Mouse (Mus musculus) cerebral cortex, adult 2 months (tissue): ENCODE measurements around the gene Tpst2.

Experiments used
- WGBS: fragments of 180-500 bp; shearing (Covaris S2); methylation state at CpG from one replicate; pipeline ENCODE4 v1.1.7; 2018; 5-methylcytosine and 5-hydroxymethylcytosine counted together

Tpst2 gene

GRCm38 (mm10) chr5:112282123-112282779 lies 5.8 kb downstream of the Tpst2 start:
- 70% methylated on average over 6 of the region's 6 CpGs for WGBS

GRCm38 (mm10) chr5:112282780-112283482 lies 6.4 kb downstream of the Tpst2 start:
- WGBS: 72% methylated on average over 9 of the region's 9 CpGs

GRCm38 (mm10) chr5:112283543-112284202 lies 7.2 kb downstream of the Tpst2 start:
- 67% methylated on average over 10 of the region's 10 CpGs for WGBS

- 63% methylated on average over 7 of the region's 7 CpGs for WGBS
Measured at GRCm38 (mm10) chr5:112284203-112284582, 7.7 kb downstream of the Tpst2 start.

GRCm38 (mm10) chr5:112285548-112286085 lies 9.1 kb downstream of the Tpst2 start:
- 71% methylated on average over 7 of the region's 7 CpGs for WGBS

GRCm38 (mm10) chr5:112286608-112286983 lies 10.1 kb downstream of the Tpst2 start:
- 84% methylated on average over 2 of the region's 2 CpGs for WGBS

- WGBS: 73% methylated on average over 11 of the region's 11 CpGs
Measured at GRCm38 (mm10) chr5:112286984-112287641, 10.6 kb downstream of the Tpst2 start.

GRCm38 (mm10) chr5:112287652-112288051 lies 11.2 kb downstream of the Tpst2 start:
- 84% methylated on average over 2 of the region's 2 CpGs for WGBS

GRCm38 (mm10) chr5:112288193-112289141 lies 12.0 kb downstream of the Tpst2 start:
- WGBS: 73% methylated on average over 9 of the region's 9 CpGs

GRCm38 (mm10) chr5:112289236-112289635 lies 12.7 kb downstream of the Tpst2 start:
- 41% methylated on average over 8 of the region's 8 CpGs for WGBS

GRCm38 (mm10) chr5:112289819-112290535 lies 13.5 kb downstream of the Tpst2 start:
- 71% methylated on average over 16 of the region's 16 CpGs for WGBS

GRCm38 (mm10) chr5:112290536-112290880 lies 14.0 kb downstream of the Tpst2 start:
- 75% methylated on average over 8 of the region's 8 CpGs for WGBS

- 59% methylated on average over 5 of the region's 5 CpGs for WGBS
Measured at GRCm38 (mm10) chr5:112291866-112292265, 15.4 kb downstream of the Tpst2 start.

GRCm38 (mm10) chr5:112292343-112292980 lies 16.0 kb downstream of the Tpst2 start:
- WGBS: 65% methylated on average over 17 of the region's 17 CpGs

GRCm38 (mm10) chr5:112293800-112294199 lies 17.3 kb downstream of the Tpst2 start:
- WGBS: 75% methylated on average over 2 of the region's 2 CpGs

GRCm38 (mm10) chr5:112294696-112295095 lies 18.2 kb downstream of the Tpst2 start:
- WGBS: 76% methylated on average over 4 of the region's 4 CpGs

GRCm38 (mm10) chr5:112295162-112295561 lies 18.7 kb downstream of the Tpst2 start:
- 67% methylated on average over 8 of the region's 8 CpGs for WGBS

- WGBS: 75% methylated on average over 8 of the region's 8 CpGs
Measured at GRCm38 (mm10) chr5:112295564-112295963, 19.1 kb downstream of the Tpst2 start.

GRCm38 (mm10) chr5:112296404-112297181 lies 20.1 kb downstream of the Tpst2 start:
- 39% methylated on average over 6 of the region's 6 CpGs for WGBS
